Mouse (Mus musculus) forebrain, embryonic 15.5 days (tissue): ENCODE results near the gene Iqsec1. TPM values are rescaled to one million over a fixed set of nuclear protein-coding genes. Genes with fewer than 3 reads are reported as not detected.
"Not testable (repeated sequence)": the region's sequence is repeated elsewhere in the genome, so short reads cannot be mapped to it uniquely, and the experiment has no call there.

Experiments
- ATAC-seq: fragments of 200-750 bp; cut with Nextera tagmentation; replicated peaks from 2 replicates; pipeline ENCODE4 v1.8.0; 2017; ENCODE audit warnings: mild to moderate bottlenecking, moderate TSS enrichment, moderate library complexity
- H3K27ac ChIP-seq: fragments of 300-500 bp; sonication (generic); replicated peaks from 2 replicates; pipeline ENCODE4 v1.5.1; 2015; ENCODE audit warnings: mild to moderate bottlenecking, inconsistent platforms
- H3K27me3 ChIP-seq: fragments of 300-500 bp; sonication (generic); 2 replicates; pipeline ENCODE4 v1.6.1; 2015; ENCODE audit warnings: inconsistent platforms
- H3K36me3 ChIP-seq: fragments of 300-500 bp; sonication (generic); 2 replicates; pipeline ENCODE4 v1.6.1; 2015; ENCODE audit warnings: mild to moderate bottlenecking, inconsistent platforms
- H3K4me1 ChIP-seq: fragments of 300-500 bp; sonication (generic); 2 replicates; pipeline ENCODE4 v1.6.1; 2015; ENCODE audit warnings: inconsistent platforms
- H3K4me2 ChIP-seq: fragments of 300-500 bp; sonication (generic); replicated peaks from 2 replicates; pipeline ENCODE4 v1.6.1; 2015; ENCODE audit warnings: mild to moderate bottlenecking, inconsistent platforms
- H3K4me3 ChIP-seq: fragments of 300-500 bp; sonication (generic); 2 replicates; pipeline ENCODE4 v1.5.1; 2015; ENCODE audit warnings: mild to moderate bottlenecking, inconsistent platforms
- H3K9ac ChIP-seq: fragments of 300-500 bp; sonication (generic); replicated peaks from 2 replicates; pipeline ENCODE4 v1.6.1; 2015; ENCODE audit warnings: mild to moderate bottlenecking, inconsistent platforms
- H3K9me3 ChIP-seq: fragments of 300-500 bp; sonication (generic); 2 replicates; pipeline ENCODE4 v1.6.1; 2016; ENCODE audit warnings: inconsistent platforms
- WGBS: fragments of 180-500 bp; shearing (Covaris S2); methylation state at CpG from one replicate; pipeline ENCODE4 v1.1.7; 2015; ENCODE audit warnings: mixed read lengths; 5-methylcytosine and 5-hydroxymethylcytosine counted together
- polyA plus RNA-seq: library from polyadenylated mRNA; unstranded; fragments of >200 nt; fragmentation: Nextera tagmentation; extraction: Ambion mirVana; gene quantifications from 2 replicates; pipeline ENCODE4 v1.2.1, GENCODE M21; 2015

Gene Iqsec1
- polyA plus RNA-seq, 1 experiment from 2014 or later, result 16.3 TPM

DNA sequence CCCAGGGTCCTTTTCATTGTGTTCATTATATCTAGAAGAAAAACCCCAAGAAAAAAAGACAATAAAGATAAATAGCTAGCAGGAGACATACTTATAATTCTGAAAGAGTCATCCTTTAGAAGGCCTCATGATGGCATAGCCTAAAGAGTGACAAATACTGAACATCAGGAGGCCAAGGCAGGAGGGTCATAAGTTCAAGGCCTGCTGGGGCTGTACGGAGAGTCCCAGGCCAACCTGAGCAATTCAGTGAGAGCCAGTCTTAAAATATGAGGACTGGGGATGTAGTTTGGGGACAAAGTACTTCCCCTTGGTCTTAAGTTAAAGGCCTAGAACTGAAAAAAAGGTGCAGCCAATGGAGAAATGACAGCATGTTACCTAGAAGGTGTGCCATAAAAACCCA lies 301.7 kb downstream of the Iqsec1 start:
- 64% methylated on average over 1 of the region's 1 CpGs for WGBS
- Histone ChIP-seq H3K36me3 (peaks cover 26% of the 10 kb centered on the region), H3K4me2 (no peak overlapping the region), H3K4me3 (no peak overlapping the region), H3K9ac (no peak overlapping the region), H3K27ac (no peak overlapping the region), H3K27me3 (no peaks in the 10 kb centered on the region), H3K9me3 (no peaks in the 10 kb centered on the region), H3K4me1 (0 out of 2 replicates have a peak, but pooled peaks cover 3% of the 10 kb centered on the region)
- no peak for ATAC-seq

DNA sequence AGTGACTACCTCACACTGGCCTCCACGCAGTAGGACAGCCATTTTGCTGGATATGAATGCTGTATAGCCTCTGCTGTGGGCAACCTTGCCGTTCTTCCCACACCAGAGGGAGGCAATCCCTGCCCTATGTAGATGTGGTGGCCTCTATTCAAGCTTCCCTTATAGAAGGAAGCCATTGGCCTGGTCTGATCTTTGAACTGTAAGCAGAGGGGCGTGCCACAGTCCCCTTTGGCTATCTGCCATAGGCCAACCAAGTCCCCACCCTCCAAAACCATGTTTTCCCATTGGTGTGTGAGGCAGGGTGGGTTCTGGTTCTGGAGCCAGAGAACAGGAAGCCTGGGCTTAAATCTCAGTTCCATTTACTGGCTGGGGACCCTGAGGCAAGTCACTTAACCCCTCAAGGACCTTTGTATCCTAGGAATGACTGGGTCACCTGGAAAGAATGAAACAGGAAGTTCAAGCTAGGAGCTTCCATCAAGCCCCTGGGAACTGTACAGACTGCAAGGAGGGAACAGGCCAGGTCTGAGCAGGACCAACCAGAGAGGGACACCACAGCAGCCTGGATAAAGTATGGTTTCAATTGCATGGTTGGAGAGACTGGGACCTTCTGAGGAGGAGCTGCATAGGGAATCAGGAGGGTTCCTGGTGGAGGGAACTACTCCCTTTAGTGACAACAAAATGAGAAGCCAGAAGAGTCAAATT lies 304.5 kb downstream of the Iqsec1 start:
- Histone ChIP-seq H3K36me3 (peaks cover 11% of the 10 kb centered on the region), H3K4me3 (no peak overlapping the region), H3K27me3 (no peaks in the 10 kb centered on the region), H3K9me3 (no peaks in the 10 kb centered on the region), H3K4me1 (0 out of 2 replicates have a peak, but pooled peaks cover 3% of the 10 kb centered on the region), H3K4me2 (no peak overlapping the region), H3K27ac (no peak overlapping the region), H3K9ac (no peak overlapping the region)
- ATAC-seq, result no peak
- 88% methylated on average over 3 of the region's 3 CpGs for WGBS

DNA sequence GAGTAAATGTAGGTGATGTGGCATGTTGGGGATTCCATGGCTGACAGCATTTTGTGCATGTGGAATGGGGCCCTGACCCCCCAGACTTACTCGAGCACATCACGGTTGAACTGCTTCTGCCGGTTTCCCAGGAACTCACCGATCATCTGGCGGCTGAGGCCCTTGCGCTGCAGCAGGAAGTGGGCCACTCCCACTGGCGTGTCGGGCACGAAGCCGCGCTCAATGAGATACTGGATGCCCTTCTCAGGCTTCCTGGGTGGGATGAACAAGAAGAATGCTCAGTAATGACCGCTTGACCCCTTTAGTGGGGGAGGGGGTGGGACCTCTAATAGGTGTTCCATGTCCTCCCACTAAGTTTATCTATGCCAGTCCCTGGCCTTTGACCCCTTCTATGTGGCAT lies 308.1 kb downstream of the Iqsec1 start:
- Histone ChIP-seq H3K36me3 (peaks cover 34% of the 10 kb centered on the region), H3K27me3 (no peaks in the 10 kb centered on the region), H3K9ac (no peak overlapping the region), H3K4me1 (no peaks in the 10 kb centered on the region), H3K4me2 (no peak overlapping the region), H3K4me3 (no peak overlapping the region), H3K27ac (no peak overlapping the region), H3K9me3 (no peaks in the 10 kb centered on the region)
- 94% methylated on average over 12 of the region's 12 CpGs for WGBS
- no peak for ATAC-seq

DNA sequence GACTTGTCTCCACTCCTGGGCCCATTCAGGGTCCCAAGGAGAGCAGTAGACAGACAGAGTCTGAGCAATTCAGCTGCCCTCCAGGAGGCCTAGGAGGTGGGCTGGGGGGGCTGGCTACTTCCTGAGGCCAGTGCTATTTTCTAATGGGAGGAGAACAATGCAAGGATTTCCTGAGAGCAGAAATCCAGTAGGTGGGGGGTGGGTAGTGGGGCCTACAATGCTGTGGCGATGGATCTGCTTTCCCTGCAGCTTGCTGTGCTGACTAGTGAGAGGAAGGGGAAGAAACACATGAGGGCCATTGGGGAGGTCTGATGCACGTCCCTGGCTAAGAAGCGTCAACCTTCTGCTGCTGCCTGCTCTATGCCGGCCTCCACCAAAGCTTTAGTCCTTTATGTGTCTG lies 309.7 kb downstream of the Iqsec1 start:
- H3K4me2 ChIP-seq, result no peak overlapping the region
- 44% methylated on average over 4 of the region's 4 CpGs for WGBS
- peaks cover 49% of the 10 kb centered on the region for H3K36me3 ChIP-seq
- ATAC-seq, result no peak
- H3K27me3 ChIP-seq, result no peaks in the 10 kb centered on the region
- no peak overlapping the region for H3K27ac ChIP-seq
- H3K9me3 ChIP-seq, result no peaks in the 10 kb centered on the region
- H3K9ac ChIP-seq, result no peak overlapping the region
- H3K4me1 ChIP-seq, result no peaks in the 10 kb centered on the region
- no peak overlapping the region for H3K4me3 ChIP-seq

DNA sequence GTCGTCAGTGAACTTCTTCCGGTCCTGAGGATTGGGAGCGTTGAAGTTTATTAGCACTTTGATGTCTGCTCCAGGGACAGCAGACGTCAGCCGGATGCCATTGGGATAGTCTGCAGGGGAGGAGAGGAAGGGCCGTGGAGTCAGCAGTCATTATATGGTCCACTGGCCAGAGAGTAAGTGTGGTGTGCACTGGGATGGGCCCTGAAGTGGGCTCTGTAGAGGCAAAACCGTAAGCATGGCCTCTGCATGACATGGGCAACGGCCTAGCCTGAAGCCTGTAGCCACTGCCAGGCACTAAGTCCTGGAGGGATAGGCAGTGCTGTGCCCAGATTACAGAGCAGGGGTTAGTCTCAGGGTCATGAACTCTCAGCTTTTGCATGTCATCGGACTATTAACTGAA lies 319.8 kb downstream of the Iqsec1 start:
- no peak for ATAC-seq
- no peaks in the 10 kb centered on the region for H3K27me3 ChIP-seq
- H3K4me1 ChIP-seq, result no peaks in the 10 kb centered on the region
- H3K36me3 ChIP-seq, result peaks cover 65% of the 10 kb centered on the region
- H3K9ac ChIP-seq, result no peak overlapping the region
- no peak overlapping the region for H3K4me2 ChIP-seq
- H3K4me3 ChIP-seq, result no peak overlapping the region
- no peaks in the 10 kb centered on the region for H3K9me3 ChIP-seq
- WGBS, result 95% methylated on average over 9 of the region's 9 CpGs
- H3K27ac ChIP-seq, result no peak overlapping the region

DNA sequence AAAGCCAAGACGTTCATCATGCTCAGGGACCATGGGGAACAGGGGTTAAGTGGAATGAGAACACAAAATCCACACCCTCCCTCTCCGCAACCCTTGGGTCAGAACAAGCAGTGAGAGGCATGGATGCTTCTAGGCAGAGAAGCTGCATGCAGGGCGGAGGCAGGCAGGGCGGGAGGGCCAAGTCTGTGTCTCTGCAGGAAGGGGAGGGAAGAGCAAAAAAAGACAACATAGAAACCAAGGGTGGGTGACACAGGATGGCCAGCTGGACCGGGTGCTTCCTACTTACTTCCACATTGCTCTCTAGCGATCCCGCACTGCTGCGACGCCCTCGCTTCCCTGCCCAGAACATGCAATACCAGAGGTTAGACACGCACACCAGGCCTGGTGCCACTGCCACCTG lies 324.7 kb downstream of the Iqsec1 start:
- H3K27ac ChIP-seq, result no peak overlapping the region
- no peak overlapping the region for H3K4me3 ChIP-seq
- H3K9me3 ChIP-seq, result no peaks in the 10 kb centered on the region
- H3K4me2 ChIP-seq, result no peak overlapping the region
- H3K27me3 ChIP-seq, result no peaks in the 10 kb centered on the region
- H3K36me3 ChIP-seq, result peaks cover 36% of the 10 kb centered on the region
- ATAC-seq, result no peak
- no peaks in the 10 kb centered on the region for H3K4me1 ChIP-seq
- no peak overlapping the region for H3K9ac ChIP-seq
- WGBS, result 83% methylated on average over 11 of the region's 11 CpGs

DNA sequence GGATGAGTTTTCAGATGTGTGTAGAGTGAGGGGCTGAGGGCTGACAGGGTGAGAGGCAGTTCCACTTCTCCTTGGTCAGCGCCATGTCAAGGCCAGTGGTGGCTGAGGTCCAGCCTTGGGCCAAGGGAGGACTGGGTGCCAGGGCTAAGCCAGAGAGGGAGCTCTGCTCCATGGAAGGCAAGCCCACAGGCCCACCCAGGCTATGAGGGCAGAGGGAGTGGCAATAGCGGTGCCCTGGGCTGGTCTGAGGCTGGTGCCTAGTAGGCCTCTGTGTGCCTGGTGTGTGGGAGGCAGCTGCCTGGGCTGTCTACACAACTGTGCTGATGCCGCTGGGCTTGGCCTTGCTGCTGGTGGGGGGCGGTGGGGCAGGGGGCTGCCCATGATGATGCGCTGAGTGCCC lies 326.3 kb downstream of the Iqsec1 start:
- ATAC-seq, result 0 out of 2 replicates have a peak, but pooled peaks have one; percentile 46
- H3K27me3 ChIP-seq, result no peaks in the 10 kb centered on the region

DNA sequence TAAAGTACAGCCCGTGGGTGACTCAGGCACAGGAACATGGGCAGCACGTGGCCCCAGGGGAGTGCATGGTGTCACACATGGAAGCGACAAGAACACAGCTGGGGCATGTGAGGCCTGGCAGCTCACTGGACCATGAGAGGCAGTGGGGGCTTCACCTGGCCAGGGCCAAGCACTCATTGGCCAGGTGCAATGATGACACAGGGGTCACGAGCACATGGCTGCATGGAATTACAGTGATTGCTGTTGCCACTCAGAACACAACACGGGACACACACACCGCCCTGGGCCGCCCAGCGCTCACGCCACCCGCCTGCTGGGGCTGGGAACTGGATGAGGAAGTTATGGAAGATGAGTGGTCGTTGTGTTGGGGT lies 327.5 kb downstream of the Iqsec1 start:
- no peaks in the 10 kb centered on the region for H3K9me3 ChIP-seq
- ATAC-seq, result no peak
- no peak overlapping the region for H3K9ac ChIP-seq
- 91% methylated on average over 11 of the region's 11 CpGs for WGBS
- no peaks in the 10 kb centered on the region for H3K4me1 ChIP-seq
- H3K4me3 ChIP-seq, result no peak overlapping the region
- H3K4me2 ChIP-seq, result no peak overlapping the region
- no peaks in the 10 kb centered on the region for H3K27me3 ChIP-seq
- peaks cover 16% of the 10 kb centered on the region for H3K36me3 ChIP-seq
- H3K27ac ChIP-seq, result no peak overlapping the region

More for the DNA sequence above, 326.3 kb downstream of the Iqsec1 start:
- Histone ChIP-seq H3K27ac (no peak overlapping the region), H3K4me3 (no peak overlapping the region), H3K4me2 (no peak overlapping the region), H3K9me3 (no peaks in the 10 kb centered on the region), H3K36me3 (peaks cover 22% of the 10 kb centered on the region), H3K9ac (no peak overlapping the region), H3K4me1 (no peaks in the 10 kb centered on the region)
- 92% methylated on average over 5 of the region's 5 CpGs for WGBS

DNA sequence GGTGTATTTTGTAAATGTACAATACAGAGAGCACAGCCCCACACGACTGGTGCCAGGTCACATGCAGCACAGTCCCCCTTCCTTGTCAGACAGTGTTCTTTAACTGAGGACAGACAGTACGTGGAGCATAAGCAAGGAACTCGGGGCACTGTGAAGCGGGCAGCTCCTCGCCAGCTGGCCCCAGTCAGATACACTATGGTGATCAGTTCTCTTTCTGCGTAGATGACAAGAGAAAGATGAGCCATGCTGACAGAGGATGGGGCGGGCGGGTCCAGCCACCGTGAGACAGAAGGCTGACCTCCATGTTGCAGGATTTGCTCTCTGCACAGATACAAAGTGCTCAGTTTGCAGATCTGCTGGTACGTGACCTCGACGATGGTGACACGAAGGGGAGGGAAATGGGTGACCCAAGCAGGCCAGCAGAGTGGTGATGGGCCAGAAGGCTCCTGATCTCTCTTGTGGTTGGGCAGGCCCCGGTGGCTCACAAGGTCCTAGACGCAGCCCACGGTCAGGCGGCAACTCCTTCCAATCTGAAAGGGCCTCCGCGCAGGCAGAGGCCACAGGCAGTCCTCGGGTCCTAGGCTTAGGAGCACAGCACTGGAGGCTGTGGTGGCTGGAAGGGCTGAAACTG lies 328.0 kb downstream of the Iqsec1 start:
- Histone ChIP-seq H3K4me3 (no peak overlapping the region), H3K4me1 (no peaks in the 10 kb centered on the region), H3K4me2 (no peak overlapping the region), H3K36me3 (peaks cover 12% of the 10 kb centered on the region), H3K27me3 (no peaks in the 10 kb centered on the region), H3K9ac (no peak overlapping the region), H3K9me3 (no peaks in the 10 kb centered on the region), H3K27ac (no peak overlapping the region)
- ATAC-seq, result no peak
- WGBS, result 89% methylated on average over 20 of the region's 20 CpGs

DNA sequence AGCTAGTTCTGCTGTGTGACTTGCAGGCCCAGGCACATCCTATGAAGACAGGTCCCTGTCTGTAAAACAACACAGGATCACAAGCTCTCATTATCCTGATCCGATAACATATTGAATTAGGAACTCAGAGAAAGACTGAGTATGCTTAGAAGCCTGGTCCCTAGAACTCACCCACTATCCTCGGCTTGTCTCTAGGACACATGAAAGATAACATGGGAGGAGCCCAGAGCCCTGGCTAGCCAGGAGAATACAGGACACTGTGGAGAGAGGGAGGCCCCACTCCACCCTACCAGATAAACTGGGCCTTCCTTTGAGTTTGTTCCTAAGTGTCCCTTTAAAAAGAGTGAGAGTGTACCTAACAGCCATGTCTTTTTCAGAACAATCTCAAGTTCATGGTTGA lies 328.6 kb downstream of the Iqsec1 start:
- no peak overlapping the region for H3K4me2 ChIP-seq
- 75% methylated on average over 2 of the region's 2 CpGs for WGBS
- H3K9ac ChIP-seq, result no peak overlapping the region
- no peak overlapping the region for H3K4me3 ChIP-seq
- peaks cover 9% of the 10 kb centered on the region; the same call in 1 of the 2 replicates for H3K36me3 ChIP-seq
- no peaks in the 10 kb centered on the region for H3K4me1 ChIP-seq
- no peaks in the 10 kb centered on the region for H3K9me3 ChIP-seq
- no peaks in the 10 kb centered on the region for H3K27me3 ChIP-seq
- no peak overlapping the region for H3K27ac ChIP-seq
- ATAC-seq, result no peak

DNA sequence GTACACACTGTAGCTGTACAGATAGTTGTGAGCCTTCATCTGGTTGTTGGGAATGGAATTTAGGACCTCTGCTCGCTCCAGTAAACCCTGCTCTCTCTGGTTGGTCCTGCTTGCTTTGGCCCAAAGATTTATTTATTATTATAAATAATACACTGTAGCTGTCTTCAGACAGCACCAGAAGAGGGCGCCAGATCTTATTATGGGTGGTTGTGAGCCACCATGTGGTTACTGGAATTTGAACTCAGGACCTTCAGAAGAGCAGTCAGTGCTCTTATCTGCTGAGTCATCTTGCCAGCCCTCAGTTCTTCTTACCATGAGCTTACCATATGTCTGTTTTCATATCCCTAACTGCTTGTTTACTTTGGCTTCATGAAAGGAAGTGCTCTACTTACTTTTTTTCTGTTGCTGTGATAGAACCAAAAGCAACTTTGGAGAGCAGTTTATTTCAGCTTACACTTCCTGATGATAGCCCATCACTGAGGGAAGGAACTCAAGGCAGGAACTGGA lies 332.1 kb downstream of the Iqsec1 start:
- not testable (repeated sequence) for H3K4me3 ChIP-seq, H3K4me2 ChIP-seq, H3K27ac ChIP-seq, H3K27me3 ChIP-seq, H3K9ac ChIP-seq, H3K9me3 ChIP-seq, H3K4me1 ChIP-seq, H3K36me3 ChIP-seq, ATAC-seq
- 62% methylated on average over 2 of the region's 2 CpGs for WGBS

DNA sequence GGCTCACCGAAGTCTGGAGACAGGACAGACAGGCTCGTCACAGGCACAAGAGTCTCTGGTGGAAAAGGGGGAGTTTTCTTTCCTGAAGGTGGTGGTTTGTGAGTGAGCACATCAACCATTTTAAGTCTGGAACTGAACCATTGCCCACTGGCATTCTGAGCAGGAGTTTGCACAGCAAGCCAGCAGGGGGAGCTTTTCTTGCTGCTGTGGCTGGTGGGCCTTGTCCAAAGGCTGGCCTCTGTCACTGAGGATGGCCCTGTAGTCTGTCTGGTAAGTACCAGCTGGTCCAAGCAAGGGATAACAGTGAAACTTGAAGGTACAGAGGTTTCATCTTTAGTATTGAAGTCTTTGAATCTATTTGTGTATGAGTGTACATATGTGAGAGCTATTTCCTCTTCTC lies 334.7 kb downstream of the Iqsec1 start:
- Histone ChIP-seq H3K4me1 (no peaks in the 10 kb centered on the region), H3K9me3 (no peaks in the 10 kb centered on the region), H3K27ac (no peak overlapping the region), H3K36me3 (no peaks in the 10 kb centered on the region), H3K4me3 (no peak overlapping the region), H3K9ac (no peak overlapping the region), H3K4me2 (no peak overlapping the region), H3K27me3 (no peaks in the 10 kb centered on the region)
- no peak for ATAC-seq
- 56% methylated on average over 2 of the region's 2 CpGs for WGBS
